Mouse (Mus musculus): ENCODE results near the gene Wwc2.

GRCm38 (mm10) chr8:47905256-47905655 is 85.5 kb downstream of the Wwc2 start:
- TF ChIP-seq POLR2AphosphoS2 (IDR thresholded peaks at IDR 0.05; ENCODE audit: insufficient read length, low read depth) (no peak), POLR2A (IDR thresholded peaks at IDR 0.05; ENCODE audit: insufficient read length, low read depth) (no peak), SRF (IDR thresholded peaks at IDR 0.05; ENCODE audit: control insufficient read depth, insufficient read length, low read depth) (no peak), TCF12 (IDR thresholded peaks at IDR 0.05; ENCODE audit: insufficient read depth, poor library complexity, severe bottlenecking) (no peak), USF1 (IDR thresholded peaks at IDR 0.05; ENCODE audit: low read depth) (no peak), MYOG (IDR thresholded peaks at IDR 0.05; ENCODE audit: control insufficient read depth in 1 of 3, insufficient read depth in 1 of 3, insufficient read length in 2 of 3, low read depth in 2 of 3) (no peak), CEBPB (IDR thresholded peaks at IDR 0.05; ENCODE audit: insufficient read depth, poor library complexity, severe bottlenecking) (no peak), TCF3 (IDR thresholded peaks at IDR 0.05; ENCODE audit: insufficient read length, low read depth) (no peak), E2F4 (IDR thresholded peaks at IDR 0.05; ENCODE audit: insufficient read depth) (no peak), MAX (IDR thresholded peaks at IDR 0.05; ENCODE audit: low read depth) (no peak)

Data from myocyte (in vitro differentiated cells).